Mouse (Mus musculus) inflammation-experienced regulatory T-cells (primary cell): ENCODE measurements around the gene Vcp. TPM values are rescaled to one million over a fixed set of nuclear protein-coding genes. Genes with fewer than 3 reads are reported as not detected.

Experiments
- polyA plus RNA-seq, 2 experiments: library from polyadenylated mRNA; unstranded; fragments of 100-300 nt; shearing (Covaris generic); gene quantifications; one replicate each; pipeline ENCODE4 v1.2.1; 2017

Vcp gene
- polyA plus RNA-seq: 100 to 1,000 TPM; 305 to 348 TPM

GRCm38 (mm10) chr4:43000141-43000986, at the start of gene Vcp:
Vcp (minus strand) TSS chr4:43000507.

GRCm38 (mm10) chr4:43045659-43046302, 45.5 kb upstream of the Vcp start, which contains the start of gene Fam214b:
Fam214b (minus strand) TSS chr4:43046220.

GRCm38 (mm10) chr4:43031237-43031995, 31.1 kb upstream of the Vcp start, which contains the start of gene Stoml2:
Stoml2 (minus strand) TSS chr4:43031710.

GRCm38 (mm10) chr4:43025084-43025960, 25.0 kb upstream of the Vcp start, which contains the start of gene Pigo:
Pigo (minus strand) TSS chr4:43025819.

GRCm38 (mm10) chr4:43010161-43011038, 10.1 kb upstream of the Vcp start, which contains the start of gene Fancg:
Fancg (minus strand) TSS chr4:43010506.

GRCm38 (mm10) chr4:42969304-42969703, 31.0 kb downstream of the Vcp start, which contains the start of gene 1700022I11Rik:
1700022I11Rik (plus strand) TSS chr4:42969604.

GRCm38 (mm10) chr4:42949676-42950051, 50.6 kb downstream of the Vcp start, which contains the start of gene Dnajb5:
Dnajb5 (plus strand) TSS chr4:42949814.

Other genes starting within 250 kb of the Vcp start
- not detected for gene Ccl19, start 243.9 kb downstream of the Vcp start, polyA plus RNA-seq
- 1 to 10 TPM in 1 of 2 experiments, under 1 TPM in 1; 0.48 to 9.3 TPM for gene Ccl21a, start 226.5 kb downstream of the Vcp start, polyA plus RNA-seq
- not detected for gene Fam205a1, start 146.6 kb downstream of the Vcp start, polyA plus RNA-seq
- under 1 TPM in 1 of 2 experiments, not detected in 1; 0.10 TPM for gene Gm12394, start 143.7 kb downstream of the Vcp start, polyA plus RNA-seq
- not detected for gene Fam205c, start 126.3 kb downstream of the Vcp start, polyA plus RNA-seq
- gene Phf24, start 83.8 kb downstream of the Vcp start, polyA plus RNA-seq: under 1 TPM; 0.44 to 0.52 TPM
- 10 to 100 TPM; 12.5 to 18.8 TPM for gene Dnajb5, start 50.7 kb downstream of the Vcp start, polyA plus RNA-seq
- under 1 TPM; 0.25 to 0.54 TPM for gene 1700022I11Rik, start 30.9 kb downstream of the Vcp start, polyA plus RNA-seq
- 10 to 100 TPM; 18.9 to 21.9 TPM for gene Fancg, start 10.0 kb upstream of the Vcp start, polyA plus RNA-seq
- gene Pigo, start 25.3 kb upstream of the Vcp start, polyA plus RNA-seq: 10 to 100 TPM; 41.6 to 52.5 TPM
- 100 to 1,000 TPM; 150 to 162 TPM for gene Stoml2, start 31.2 kb upstream of the Vcp start, polyA plus RNA-seq
- gene Fam214b, start 45.7 kb upstream of the Vcp start, polyA plus RNA-seq: 10 to 100 TPM in 1 of 2 experiments, 1 to 10 TPM in 1; 9.0 to 14.9 TPM
- 1 to 10 TPM in 1 of 2 experiments, under 1 TPM in 1; 0.63 to 1.5 TPM for gene Unc13b, start 58.4 kb upstream of the Vcp start, polyA plus RNA-seq